Mouse (Mus musculus) right cerebral cortex, adult 2 months (tissue): ENCODE measurements at regions not wholly inside any gene's neighbourhood (a gene's known extent, or its start where the extent isn't known, plus 50 kb on each side); places are given as distances from the start of the nearest gene placed in this dataset.
A peak's percentile ranks its signal among the peaks of the same experiment; 100 is the strongest.
"Not testable (repeated sequence)": the region's sequence is repeated elsewhere in the genome, so short reads cannot be mapped to it uniquely, and the experiment has no call there.

Experiments used
- DNase-seq, 2 experiments: peaks; one replicate each; pipeline ENCODE4 v3.0.0; 2021 to 2022; ENCODE audit warnings: low spot score in 2 of 2

- DNase-seq = no peak
These were observed 259.6 kb downstream of the Pou4f1 start for GRCm38 (mm10) chr14:104208040-104208816.

GRCm38 (mm10) chr14:104206602-104207001 is 261.2 kb downstream of the Pou4f1 start:
- DNase-seq = no peak

- DNase-seq = no peak
These were observed 264.4 kb downstream of the Pou4f1 start for GRCm38 (mm10) chr14:104203239-104203986.

GRCm38 (mm10) chr14:104193198-104193597 is 274.6 kb downstream of the Pou4f1 start:
- DNase-seq = no peak

- no peak for DNase-seq
These were observed 292.7 kb downstream of the Pou4f1 start for GRCm38 (mm10) chr14:104175122-104175521.

GRCm38 (mm10) chr14:104146841-104147240 is 302.6 kb upstream of the Ednrb start:
- DNase-seq = no peak

- DNase-seq = no peak
These were observed 301.2 kb upstream of the Ednrb start for GRCm38 (mm10) chr14:104145395-104145794.

- DNase-seq = no peak
These were observed 271.1 kb upstream of the Ednrb start for GRCm38 (mm10) chr14:104114986-104115951.

GRCm38 (mm10) chr14:104114182-104114581 is 270.0 kb upstream of the Ednrb start:
- no peak for DNase-seq

GRCm38 (mm10) chr14:104113448-104113847 is 269.2 kb upstream of the Ednrb start:
- no peak for DNase-seq

GRCm38 (mm10) chr14:104086381-104086780 is 242.2 kb upstream of the Ednrb start:
- DNase-seq = no peak

- not testable (repeated sequence) for DNase-seq
These were observed 220.0 kb upstream of the Ednrb start for GRCm38 (mm10) chr14:104064199-104064598.

- DNase-seq = no peak
These were observed 209.5 kb upstream of the Ednrb start for GRCm38 (mm10) chr14:104053697-104054096.

GRCm38 (mm10) chr14:104038628-104039325 is 194.6 kb upstream of the Ednrb start:
- peak; percentile 64 to 81 for DNase-seq

GRCm38 (mm10) chr14:104033606-104034005 is 189.4 kb upstream of the Ednrb start:
- no peak for DNase-seq

- DNase-seq = no peak
These were observed 186.7 kb upstream of the Ednrb start for GRCm38 (mm10) chr14:104030784-104031470.

GRCm38 (mm10) chr14:104029668-104030530 is 185.7 kb upstream of the Ednrb start:
- DNase-seq = no peak

- no peak for DNase-seq
These were observed 183.7 kb upstream of the Ednrb start for GRCm38 (mm10) chr14:104027900-104028285.

GRCm38 (mm10) chr14:104027077-104027899 is 183.1 kb upstream of the Ednrb start:
- DNase-seq = peak; percentile 53 to 64
